19 mouse cellular contexts compared by ENCODE assay signal in genomic region chr13:41827581-41827980, GRCm38 (mm10). TPM values are rescaled to one million over a fixed set of nuclear protein-coding genes. Genes with fewer than 3 reads are reported as not detected.
A peak's percentile ranks its signal among the peaks of the same experiment; 100 is the strongest.
DNase-seq lines count a peak whose midpoint lies in the region; ATAC-seq and TF ChIP-seq lines count a peak whose summit lies in the region.
"Had no signal": no experiment of that assay in that cellular context is flagged by ENCODE, and none has a peak within 500 bp of the region (broad histone marks: within the 10 kb centered on the region; RNA-seq: fewer than 3 reads in every experiment).

No protein-coding gene starts in this region.

- peak; percentile 6 to 7 for DNase-seq in kidney, postnatal 36 days
- no peak for DNase-seq in kidney, postnatal 4 days
- DNase-seq in right cerebral cortex, adult 2 months (ENCODE audit: low spot score in 2 of 2) = peak; percentile 67 to 69
- DNase-seq in right cerebral cortex, postnatal 14 days = no peak
- no peak for DNase-seq in embryo, embryonic 11 days
- no peak for DNase-seq in gastrocnemius, postnatal 10 days
- DNase-seq: cerebellum, adult 9-11 months had no signal

- WGBS in intestine, postnatal 0 days = 63% methylated on average over 5 of the region's 5 CpGs
- 30% methylated on average over 5 of the region's 5 CpGs for WGBS in small intestine, adult 2 months

- no peak for ATAC-seq in intestine, postnatal 0 days

- H3K4me1 ChIP-seq in intestine, postnatal 0 days (replicated peaks; ENCODE audit: control insufficient read depth, insufficient read depth, low read length) = 0 out of 2 replicates have a peak, but pooled peaks cover 2% of the 10 kb centered on the region
- peaks cover 21% of the 10 kb centered on the region; the same call in 1 of the 2 replicates for H3K4me1 ChIP-seq in small intestine, adult 2 months (ENCODE audit: control insufficient read depth, insufficient read depth, insufficient read length, low read length)
- H3K4me1 ChIP-seq: embryonic facial prominence, embryonic 15.5 days; hindbrain, embryonic 10.5 days; limb, embryonic 12.5 days; neural tube, embryonic 15.5 days had no signal

- peak overlapping the region; percentile 49 for H3K4me2 ChIP-seq in intestine, postnatal 0 days (replicated peaks; ENCODE audit: low read depth)
- H3K4me2 ChIP-seq: embryonic facial prominence, embryonic 15.5 days; forebrain, embryonic 12.5 days; limb, embryonic 12.5 days; midbrain, embryonic 11.5 days; neural tube, embryonic 15.5 days had no signal

- H3K4me3 ChIP-seq in intestine, postnatal 0 days (ENCODE audit: low read depth, low read length) = 0 out of 2 replicates have a peak overlapping the region, but pooled peaks have one; percentile 8
- H3K4me3 ChIP-seq in small intestine, adult 2 months (ENCODE audit: low read depth, low read length) = peak overlapping the region; percentile 29; the same call in 1 of the 2 replicates
- H3K4me3 ChIP-seq: embryonic facial prominence, embryonic 15.5 days; forebrain, embryonic 12.5 days; hindbrain, embryonic 10.5 days; limb, embryonic 12.5 days; myocyte; neural tube, embryonic 15.5 days had no signal

- no peaks in the 10 kb centered on the region for H3K9me3 ChIP-seq in intestine, postnatal 0 days (ENCODE audit: control insufficient read depth)
- H3K9me3 ChIP-seq: embryonic facial prominence, embryonic 15.5 days; forebrain, embryonic 12.5 days; hindbrain, embryonic 10.5 days; limb, embryonic 12.5 days; neural tube, embryonic 15.5 days had no signal

- TF ChIP-seq CTCF in intestine, postnatal 0 days (IDR thresholded peaks at IDR 0.05; ENCODE audit: low read depth) = no peak
- no peak for TF ChIP-seq CTCF in small intestine, adult 2 months (IDR thresholded peaks at IDR 0.05; ENCODE audit: extremely low read depth, insufficient read length, insufficient replicate concordance, low read depth, low read length)

- H3K27ac ChIP-seq in intestine, postnatal 0 days (ENCODE audit: low read depth, low read length) = peak overlapping the region; percentile 86
- H3K27ac ChIP-seq in small intestine, adult 2 months (ENCODE audit: insufficient read depth, low read depth, low read length) = peak overlapping the region; percentile 99
- H3K27ac ChIP-seq: embryonic facial prominence, embryonic 15.5 days; forebrain, embryonic 12.5 days; hindbrain, embryonic 10.5 days; kidney, postnatal 0 days; limb, embryonic 12.5 days; neural tube, embryonic 15.5 days had no signal

- 0 out of 2 replicates have a peak overlapping the region, but pooled peaks have one; percentile 8 for H3K9ac ChIP-seq in intestine, postnatal 0 days (ENCODE audit: low read depth, low read length)
- H3K9ac ChIP-seq: embryonic facial prominence, embryonic 15.5 days; forebrain, embryonic 12.5 days; limb, embryonic 12.5 days; neural tube, embryonic 15.5 days had no signal

- no peak for TF ChIP-seq POLR2A in small intestine, adult 2 months (IDR thresholded peaks at IDR 0.05; ENCODE audit: low read depth, low read length)

- no peaks in the 10 kb centered on the region for H3K27me3 ChIP-seq in intestine, postnatal 0 days (replicated peaks; ENCODE audit: control insufficient read depth, insufficient read depth, low read length)
- no peaks in the 10 kb centered on the region for H3K27me3 ChIP-seq in small intestine, adult 2 months (ENCODE audit: control insufficient read depth, insufficient read depth, low read length)
- H3K27me3 ChIP-seq: embryonic facial prominence, embryonic 15.5 days; forebrain, embryonic 12.5 days; limb, embryonic 12.5 days; neural tube, embryonic 15.5 days had no signal

- H3K36me3 ChIP-seq in intestine, postnatal 0 days (ENCODE audit: control insufficient read depth, insufficient read depth) = no peaks in the 10 kb centered on the region
- H3K36me3 ChIP-seq in small intestine, adult 2 months (ENCODE audit: control insufficient read depth, insufficient read depth, low read length) = no peaks in the 10 kb centered on the region
- H3K36me3 ChIP-seq: embryonic facial prominence, embryonic 15.5 days; forebrain, embryonic 12.5 days; hindbrain, embryonic 10.5 days; limb, embryonic 12.5 days; neural tube, embryonic 15.5 days had no signal

RNA-seq across cellular contexts. Expression of gene Adtrp, which starts 19.9 kb away (rescaled TPM):
- 110 and 132 TPM in 2 replicates for polyA plus RNA-seq in intestine, postnatal 0 days (2015; fragmentation: Nextera tagmentation; extraction: Ambion mirVana)
- 48.1 and 76.9 TPM in 2 replicates for polyA plus RNA-seq in small intestine, adult 2 months (2012; rRNA removed)
- not detected for total RNA-seq in gastrocnemius, postnatal 10 days (2021)
- total RNA-seq: granulocyte monocyte progenitor cell, adult 5-6 weeks had no signal
- polyA plus RNA-seq: heart, embryonic 14.5 days; hindbrain, embryonic 10.5 days; midbrain, embryonic 11.5 days; myocyte had no signal

Comparison
In these comparisons a context has a peak if more than half of its experiments do, and no peak if none do; other contexts are left out.
1. DNase-seq: peak in kidney, postnatal 36 days (2 of 2) and right cerebral cortex, adult 2 months (2 of 2); none in kidney, postnatal 4 days (0 of 2), right cerebral cortex, postnatal 14 days (single experiment), embryo, embryonic 11 days (single experiment) and gastrocnemius, postnatal 10 days (single experiment).